Mouse (Mus musculus): ENCODE results near the gene Ccser1. TPM values are rescaled to one million over a fixed set of nuclear protein-coding genes. Genes with fewer than 3 reads are reported as not detected.

Ccser1 gene
- polyA plus RNA-seq, 1 experiment: not detected

DNA sequence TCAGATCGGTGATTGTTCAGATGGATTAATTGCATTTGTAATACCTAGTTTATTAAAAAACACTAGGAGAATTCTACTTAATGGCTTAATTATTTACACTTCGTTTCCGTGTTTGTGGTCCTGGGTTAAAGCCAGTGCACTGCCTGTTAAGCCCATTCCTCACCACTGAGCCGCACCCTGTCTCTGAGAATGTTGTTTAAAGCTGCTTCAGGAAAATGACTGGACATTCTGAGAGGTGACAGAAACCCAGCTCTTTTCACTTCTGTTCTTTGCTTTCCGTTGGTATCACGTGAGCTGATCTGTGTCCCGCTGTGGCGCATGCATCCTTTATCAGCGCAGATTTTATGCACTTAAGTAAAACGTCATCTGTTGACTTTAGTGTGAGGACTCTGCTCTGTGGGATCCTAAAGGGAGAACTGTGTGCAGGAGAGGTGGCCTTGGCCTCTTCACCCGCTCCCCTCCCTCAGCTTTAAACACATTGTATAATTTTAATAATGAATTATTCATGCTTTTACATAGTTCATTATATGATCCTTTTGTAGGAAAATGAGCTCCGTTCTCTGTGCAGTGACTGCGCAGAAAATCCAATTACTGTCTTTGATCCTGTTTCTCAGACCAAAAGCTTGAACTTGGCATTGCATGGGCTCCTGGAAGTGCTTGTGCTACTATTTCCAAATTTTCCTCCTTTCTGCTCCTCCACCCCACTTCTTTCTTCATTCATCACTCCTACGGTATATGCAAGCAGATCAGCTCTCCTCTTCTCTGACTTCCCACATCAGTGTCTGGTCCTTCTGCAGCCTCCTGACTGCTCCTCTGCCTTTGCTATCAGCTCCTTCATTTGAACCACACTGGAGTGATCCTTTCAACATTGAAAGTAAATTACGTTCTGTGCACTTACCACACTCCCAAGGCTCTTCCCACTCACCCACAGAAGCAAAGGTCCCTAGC lies 149.7 kb downstream of the Ccser1 start:
- no peak overlapping the region for H3K4me3 ChIP-seq (replicated peaks)
- no peaks in the 10 kb centered on the region for H3K9me3 ChIP-seq (ENCODE audit: control insufficient read depth, low read length)
- no peak for TF ChIP-seq TAL1 (IDR thresholded peaks at IDR 0.05; ENCODE audit: low read length)
- no peak for TF ChIP-seq GATA1 (IDR thresholded peaks at IDR 0.05; ENCODE audit: low read length)
- no peaks in the 10 kb centered on the region for H3K27me3 ChIP-seq (ENCODE audit: control insufficient read depth)
- no peaks in the 10 kb centered on the region for H3K36me3 ChIP-seq (ENCODE audit: control insufficient read depth)
- H3K4me1 ChIP-seq (ENCODE audit: control insufficient read depth): no peaks in the 10 kb centered on the region

DNA sequence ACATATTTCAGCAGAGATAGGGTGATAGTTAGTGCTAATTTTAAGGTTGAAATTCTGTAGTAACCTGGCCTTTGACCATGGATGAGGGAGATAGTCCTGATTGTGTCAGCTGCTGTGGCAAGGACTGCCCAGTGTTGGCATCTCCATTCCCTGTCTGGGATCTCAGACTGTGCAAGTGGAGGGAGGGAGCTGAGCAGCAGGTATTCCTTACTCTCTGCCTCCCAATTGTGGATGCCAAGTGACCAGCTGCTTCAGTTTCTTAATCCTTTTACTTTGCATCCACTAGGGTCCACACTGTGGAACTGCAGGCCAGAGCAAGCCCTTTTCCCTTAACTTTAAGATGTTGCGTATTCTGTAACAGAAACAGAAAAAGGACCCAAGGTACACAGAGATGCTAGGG lies 154.3 kb downstream of the Ccser1 start:
- no peak overlapping the region for H3K4me3 ChIP-seq (replicated peaks)
- no peaks in the 10 kb centered on the region for H3K4me1 ChIP-seq (ENCODE audit: control insufficient read depth)
- H3K36me3 ChIP-seq (ENCODE audit: control insufficient read depth): no peaks in the 10 kb centered on the region
- no peak for TF ChIP-seq GATA1 (IDR thresholded peaks at IDR 0.05; ENCODE audit: low read length)
- TF ChIP-seq TAL1 (IDR thresholded peaks at IDR 0.05; ENCODE audit: low read length): no peak
- H3K9me3 ChIP-seq (ENCODE audit: control insufficient read depth, low read length): no peaks in the 10 kb centered on the region
- H3K27me3 ChIP-seq (ENCODE audit: control insufficient read depth): no peaks in the 10 kb centered on the region

DNA sequence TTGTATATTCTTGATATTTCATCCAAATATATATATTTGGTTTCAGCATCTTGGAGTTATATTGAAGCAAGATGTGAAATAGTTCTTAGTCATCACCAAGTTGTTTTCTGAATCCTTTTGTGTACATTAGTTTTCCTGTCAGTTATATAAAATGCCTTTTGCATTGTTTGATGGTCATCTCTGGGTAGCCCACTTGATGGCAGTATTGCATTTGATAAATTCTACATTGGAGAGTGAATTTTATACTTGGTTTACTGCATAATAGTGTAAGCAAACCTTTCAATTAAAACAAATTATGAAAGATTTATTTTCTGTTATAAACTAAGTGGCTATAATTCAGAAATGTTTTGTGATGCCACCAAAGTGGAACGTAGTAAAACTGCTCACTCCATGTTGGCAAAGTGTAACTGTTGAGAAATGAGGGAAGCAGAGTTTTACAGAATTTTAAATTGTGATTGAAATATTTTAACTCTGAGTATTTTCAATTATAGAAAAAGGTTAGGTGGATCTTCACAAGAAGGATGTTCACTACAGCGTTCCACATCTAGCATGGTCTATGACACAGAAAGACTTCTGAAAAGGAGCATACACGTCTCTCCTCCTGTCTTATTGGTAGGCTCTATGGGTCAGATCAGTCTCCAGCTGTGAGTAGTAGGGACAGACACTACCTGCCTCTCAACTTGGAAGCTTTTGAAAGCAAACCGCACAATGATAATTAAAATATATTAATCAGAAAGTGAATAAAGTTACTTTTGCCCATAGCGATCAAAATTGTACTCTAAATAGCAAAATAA lies 167.1 kb downstream of the Ccser1 start:
- Histone ChIP-seq H3K9me3 (ENCODE audit: control insufficient read depth, low read length) (no peaks in the 10 kb centered on the region), H3K4me1 (ENCODE audit: control insufficient read depth) (no peaks in the 10 kb centered on the region), H3K27me3 (ENCODE audit: control insufficient read depth) (no peaks in the 10 kb centered on the region), H3K4me3 (replicated peaks) (no peak overlapping the region), H3K36me3 (ENCODE audit: control insufficient read depth) (no peaks in the 10 kb centered on the region)
- TF ChIP-seq GATA1 (IDR thresholded peaks at IDR 0.05; ENCODE audit: low read length) (no peak), TAL1 (IDR thresholded peaks at IDR 0.05; ENCODE audit: low read length) (no peak)

DNA sequence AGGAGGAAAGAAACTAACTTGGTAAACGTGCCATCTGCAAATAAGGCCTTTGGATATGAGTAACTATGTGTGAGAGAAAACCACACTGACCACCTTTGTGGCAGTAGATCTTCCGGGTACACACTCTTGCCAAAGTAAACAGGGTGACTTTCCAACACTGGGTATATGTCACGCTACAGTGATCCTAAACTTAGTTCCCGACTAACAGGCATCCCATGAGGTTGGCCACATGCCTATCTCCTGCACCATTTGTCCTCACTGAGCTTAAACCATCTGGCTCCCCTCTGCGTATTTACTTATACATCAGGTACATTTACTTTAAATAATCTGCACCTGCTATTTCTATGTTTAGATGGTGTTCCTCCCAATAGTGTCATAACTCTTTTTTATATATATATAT lies 183.6 kb downstream of the Ccser1 start:
- no peak overlapping the region for H3K4me3 ChIP-seq (replicated peaks)
- TF ChIP-seq TAL1 (IDR thresholded peaks at IDR 0.05; ENCODE audit: low read length) (no peak), GATA1 (IDR thresholded peaks at IDR 0.05; ENCODE audit: low read length) (no peak)
- H3K4me1 ChIP-seq (ENCODE audit: control insufficient read depth): no peaks in the 10 kb centered on the region
- H3K9me3 ChIP-seq (ENCODE audit: control insufficient read depth, low read length): no peaks in the 10 kb centered on the region
- H3K36me3 ChIP-seq (ENCODE audit: control insufficient read depth): no peaks in the 10 kb centered on the region
- no peaks in the 10 kb centered on the region for H3K27me3 ChIP-seq (ENCODE audit: control insufficient read depth)

DNA sequence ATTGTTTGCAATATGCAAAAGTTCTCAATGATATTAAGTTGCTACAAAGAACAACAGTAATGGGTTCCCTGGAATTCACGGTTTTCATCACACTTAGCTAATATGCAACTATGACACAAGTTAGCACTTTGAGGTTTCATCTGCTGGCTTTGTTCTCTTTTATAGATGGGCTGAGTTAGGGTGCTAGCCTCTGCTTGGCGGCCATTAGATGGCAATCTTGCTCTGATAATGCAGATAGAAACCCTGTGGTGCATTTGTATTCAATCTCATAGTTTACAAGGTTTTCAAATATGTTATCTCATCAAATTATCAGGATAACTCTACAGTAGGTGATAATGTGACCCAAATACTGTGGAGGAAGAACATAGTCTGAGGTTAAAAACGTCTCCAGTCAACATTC lies 202.4 kb downstream of the Ccser1 start:
- no peaks in the 10 kb centered on the region for H3K27me3 ChIP-seq (ENCODE audit: control insufficient read depth)
- no peak overlapping the region for H3K4me3 ChIP-seq (replicated peaks)
- no peaks in the 10 kb centered on the region for H3K4me1 ChIP-seq (ENCODE audit: control insufficient read depth)
- H3K36me3 ChIP-seq (ENCODE audit: control insufficient read depth): no peaks in the 10 kb centered on the region
- H3K9me3 ChIP-seq (ENCODE audit: control insufficient read depth, low read length): no peaks in the 10 kb centered on the region
- TF ChIP-seq TAL1 (IDR thresholded peaks at IDR 0.05; ENCODE audit: low read length): no peak
- TF ChIP-seq GATA1 (IDR thresholded peaks at IDR 0.05; ENCODE audit: low read length): no peak

DNA sequence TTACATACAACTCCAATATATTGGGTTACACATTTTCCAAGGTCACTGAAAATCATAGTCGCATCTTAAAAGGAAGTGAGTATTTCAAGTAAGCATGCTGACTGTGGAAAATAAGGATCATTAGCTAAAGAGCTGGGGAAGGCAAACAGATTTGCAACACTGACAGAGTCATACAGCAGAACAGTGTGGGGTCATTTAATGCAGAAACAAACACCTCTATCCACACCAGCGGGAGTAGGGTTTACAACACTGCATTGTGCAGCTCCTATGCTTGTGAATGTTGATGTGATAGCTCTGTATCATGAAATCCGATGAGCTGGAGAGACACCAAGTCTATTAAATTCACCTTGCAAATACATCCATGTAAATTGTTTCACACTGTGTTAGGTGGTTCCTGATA lies 202.9 kb downstream of the Ccser1 start:
- no peak overlapping the region for H3K4me3 ChIP-seq (replicated peaks)
- no peaks in the 10 kb centered on the region for H3K36me3 ChIP-seq (ENCODE audit: control insufficient read depth)
- TF ChIP-seq TAL1 (IDR thresholded peaks at IDR 0.05; ENCODE audit: low read length) (no peak), GATA1 (IDR thresholded peaks at IDR 0.05; ENCODE audit: low read length) (no peak)
- no peaks in the 10 kb centered on the region for H3K27me3 ChIP-seq (ENCODE audit: control insufficient read depth)
- no peaks in the 10 kb centered on the region for H3K9me3 ChIP-seq (ENCODE audit: control insufficient read depth, low read length)
- H3K4me1 ChIP-seq (ENCODE audit: control insufficient read depth): no peaks in the 10 kb centered on the region

DNA sequence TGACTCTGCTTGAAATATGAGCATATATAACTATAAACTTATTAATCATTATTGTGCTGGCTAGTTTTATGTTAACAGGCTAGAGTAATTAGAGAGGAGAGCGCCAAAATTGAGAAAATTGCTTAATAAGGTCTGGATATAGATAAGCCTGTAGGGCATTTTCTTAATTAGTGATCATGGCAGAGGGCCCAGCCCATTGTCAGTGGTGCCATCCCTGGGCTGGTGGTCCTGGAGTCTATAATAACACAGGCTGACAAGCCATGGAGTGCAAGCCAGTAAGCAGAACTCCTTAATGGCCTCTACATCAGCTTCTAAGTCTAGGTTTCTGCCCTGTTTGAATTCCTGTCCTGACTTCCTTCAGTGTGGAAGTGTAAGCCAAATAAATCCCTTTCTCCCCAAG lies 206.9 kb downstream of the Ccser1 start:
- no peaks in the 10 kb centered on the region for H3K9me3 ChIP-seq (ENCODE audit: control insufficient read depth, low read length)
- H3K4me3 ChIP-seq (replicated peaks): no peak overlapping the region
- H3K4me1 ChIP-seq (ENCODE audit: control insufficient read depth): no peaks in the 10 kb centered on the region
- H3K36me3 ChIP-seq (ENCODE audit: control insufficient read depth): no peaks in the 10 kb centered on the region
- no peaks in the 10 kb centered on the region for H3K27me3 ChIP-seq (ENCODE audit: control insufficient read depth)
- TF ChIP-seq TAL1 (IDR thresholded peaks at IDR 0.05; ENCODE audit: low read length): no peak
- TF ChIP-seq GATA1 (IDR thresholded peaks at IDR 0.05; ENCODE audit: low read length): no peak

DNA sequence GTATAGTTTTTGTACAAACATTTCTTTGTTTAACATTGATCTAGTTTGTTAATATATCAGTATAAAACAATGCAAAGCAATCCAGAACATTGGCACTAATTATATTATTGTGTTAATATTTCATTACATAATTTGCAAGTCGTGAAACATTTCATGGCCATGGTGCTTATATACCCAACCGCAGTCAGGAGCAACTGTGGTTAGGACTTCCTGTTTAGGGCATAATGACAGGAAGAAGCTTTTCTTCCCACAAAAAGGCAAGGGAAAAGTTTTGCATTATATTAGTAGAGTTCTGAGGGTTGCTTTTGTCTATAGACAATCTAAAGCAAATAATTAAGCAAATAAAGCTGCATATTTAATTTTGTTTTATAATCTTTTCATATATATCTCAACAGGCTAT lies 247.4 kb downstream of the Ccser1 start:
- H3K4me1 ChIP-seq (ENCODE audit: control insufficient read depth): no peaks in the 10 kb centered on the region
- no peaks in the 10 kb centered on the region for H3K27me3 ChIP-seq (ENCODE audit: control insufficient read depth)
- no peaks in the 10 kb centered on the region for H3K9me3 ChIP-seq (ENCODE audit: control insufficient read depth, low read length)
- no peak overlapping the region for H3K4me3 ChIP-seq (replicated peaks)
- TF ChIP-seq GATA1 (IDR thresholded peaks at IDR 0.05; ENCODE audit: low read length) (no peak), TAL1 (IDR thresholded peaks at IDR 0.05; ENCODE audit: low read length) (no peak)
- no peaks in the 10 kb centered on the region for H3K36me3 ChIP-seq (ENCODE audit: control insufficient read depth)
